Mouse (Mus musculus): Measurements from ENCODE around the gene Ascc3. TPM values are rescaled to one million over a fixed set of nuclear protein-coding genes. Genes with fewer than 3 reads are reported as not detected.
A peak's percentile ranks its signal among the peaks of the same experiment; 100 is the strongest.

The Ascc3 gene
- total and polyA plus RNA-seq, 3 experiments = 16.2 to 29.1 (median 26.0) TPM

GRCm38 (mm10) chr10:50657352-50657751 lies 64.9 kb downstream of the Ascc3 start:
- Histone ChIP-seq H3K4me3 (replicated peaks in 1 of 3; ENCODE audit: low read depth in 2 of 3, low read length in 2 of 3, poor library complexity in 1 of 3) (no peak overlapping the region), H3K79me2 (replicated peaks; ENCODE audit: control insufficient read depth, extremely low read depth, insufficient read depth, poor library complexity, severe bottlenecking) (no peaks in the 10 kb centered on the region), H3K4me1 (ENCODE audit: control insufficient read depth in 1 of 2, insufficient read depth in 2 of 2) (no peaks in the 10 kb centered on the region), H3K27ac (ENCODE audit: insufficient read depth, low read depth) (no peak overlapping the region), H3K4me2 (ENCODE audit: insufficient read depth, low read depth, poor library complexity, severe bottlenecking) (no peak overlapping the region), H3K27me3 (replicated peaks) (no peaks in the 10 kb centered on the region), H3K36me3 (replicated peaks in 1 of 2; ENCODE audit: control insufficient read depth in 1 of 2, insufficient read depth in 1 of 2, low read length in 1 of 2) (peaks cover 9 to 22% of the 10 kb centered on the region in 2 experiments), H3K9me3 (replicated peaks; ENCODE audit: low read length) (no peaks in the 10 kb centered on the region), H3K9ac (ENCODE audit: insufficient read depth, low read depth) (no peak overlapping the region)
- DNase-seq (ENCODE audit: extremely low read depth) = peak; percentile 17
- dilution Hi-C loops (cut with MboI; ENCODE audit: extremely low pct_ligation_motif_present, extremely low pct_unique_long_range_greater_than_20kb, low sequenced_read_pairs) (no loop called here), in situ Hi-C loops (cut with MboI; ENCODE audit: low pct_ligation_motif_present, low pct_unique_long_range_greater_than_20kb, low sequenced_read_pairs) (no loop called here)
- no peak for TF ChIP-seq NELFE (IDR thresholded peaks at IDR 0.05; ENCODE audit: low read depth, low read length)
- peak; percentile 28 for TF ChIP-seq RAD21 (IDR thresholded peaks at IDR 0.05; ENCODE audit: low read depth, low read length)
- TF ChIP-seq PAX5 (IDR thresholded peaks at IDR 0.05; ENCODE audit: low read length) = no peak
- no peak for TF ChIP-seq MAFK (IDR thresholded peaks at IDR 0.05; ENCODE audit: insufficient replicate concordance, low read length)
- peak in 1 of 2 experiments; percentile 34; a peak in 1 of 4 replicates for TF ChIP-seq CTCF (conservative IDR thresholded peaks at IDR 0.05 in 1 of 2, IDR thresholded peaks at IDR 0.05 in 1 of 2; ENCODE audit: low read depth in 2 of 2, low read length in 2 of 2)
- TF ChIP-seq KAT2A (IDR thresholded peaks at IDR 0.05; ENCODE audit: insufficient replicate concordance, low read length) = no peak

DNA sequence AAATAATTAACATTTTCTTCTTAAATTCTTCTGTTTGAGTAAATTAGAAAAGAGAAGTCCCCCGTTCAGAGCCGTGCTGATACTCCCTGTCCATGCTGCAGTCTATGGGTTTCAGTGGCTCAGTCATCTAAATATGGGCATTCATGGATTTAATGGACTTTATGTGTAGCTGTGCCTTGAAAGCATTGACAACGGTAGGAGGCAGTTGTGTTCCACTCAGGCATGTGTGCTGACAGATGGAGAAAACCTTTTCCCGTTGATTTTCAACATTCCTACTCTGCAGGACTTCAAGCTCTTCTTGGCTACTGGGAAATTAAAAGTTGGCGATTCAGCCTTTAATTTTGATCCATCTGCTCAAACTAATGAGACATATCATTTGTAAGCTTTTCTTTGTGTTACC lies 79.0 kb downstream of the Ascc3 start:
- no peak overlapping the region for H3K27ac ChIP-seq (ENCODE audit: insufficient read depth, low read depth)
- no peaks in the 10 kb centered on the region for H3K27me3 ChIP-seq (replicated peaks)
- peaks cover 0 to 6% of the 10 kb centered on the region in 2 experiments for H3K36me3 ChIP-seq (replicated peaks in 1 of 2; ENCODE audit: control insufficient read depth in 1 of 2, insufficient read depth in 1 of 2, low read length in 1 of 2)
- no peak overlapping the region for H3K4me2 ChIP-seq (ENCODE audit: insufficient read depth, low read depth, poor library complexity, severe bottlenecking)
- in situ Hi-C loops (cut with MboI; ENCODE audit: low pct_ligation_motif_present, low pct_unique_long_range_greater_than_20kb, low sequenced_read_pairs) = no loop called here
- H3K79me2 ChIP-seq (replicated peaks; ENCODE audit: control insufficient read depth, extremely low read depth, insufficient read depth, poor library complexity, severe bottlenecking) = no peaks in the 10 kb centered on the region
- H3K4me3 ChIP-seq (replicated peaks in 1 of 3; ENCODE audit: low read depth in 2 of 3, low read length in 2 of 3, poor library complexity in 1 of 3) = no peak overlapping the region
- no peak for DNase-seq (ENCODE audit: extremely low read depth)
- no peaks in the 10 kb centered on the region for H3K9me3 ChIP-seq (replicated peaks; ENCODE audit: low read length)
- dilution Hi-C loops (cut with MboI; ENCODE audit: extremely low pct_ligation_motif_present, extremely low pct_unique_long_range_greater_than_20kb, low sequenced_read_pairs) = no loop called here
- no peaks in the 10 kb centered on the region for H3K4me1 ChIP-seq (ENCODE audit: control insufficient read depth in 1 of 2, insufficient read depth in 2 of 2)
- no peak for TF ChIP-seq TCF12 (IDR thresholded peaks at IDR 0.05; ENCODE audit: low read depth, low read length)
- TF ChIP-seq CHD2 (IDR thresholded peaks at IDR 0.05; ENCODE audit: low read length) = no peak
- TF ChIP-seq MAX (IDR thresholded peaks at IDR 0.05; ENCODE audit: low read length) = no peak
- no peak for TF ChIP-seq NRF1 (IDR thresholded peaks at IDR 0.05; ENCODE audit: low read depth, low read length)
- H3K9ac ChIP-seq (ENCODE audit: insufficient read depth, low read depth) = no peak overlapping the region

GRCm38 (mm10) chr10:50690324-50690723 lies 97.9 kb downstream of the Ascc3 start:
- no peak for DNase-seq (ENCODE audit: extremely low read depth)
- no peak overlapping the region for H3K4me3 ChIP-seq (replicated peaks in 1 of 3; ENCODE audit: low read depth in 2 of 3, low read length in 2 of 3, poor library complexity in 1 of 3)
- no peaks in the 10 kb centered on the region for H3K9me3 ChIP-seq (replicated peaks; ENCODE audit: low read length)
- H3K4me1 ChIP-seq (ENCODE audit: control insufficient read depth in 1 of 2, insufficient read depth in 2 of 2) = peaks cover 0 to 5% of the 10 kb centered on the region in 2 experiments; a peak in 2 of 4 replicates
- H3K27me3 ChIP-seq (replicated peaks) = no peaks in the 10 kb centered on the region
- H3K79me2 ChIP-seq (replicated peaks; ENCODE audit: control insufficient read depth, extremely low read depth, insufficient read depth, poor library complexity, severe bottlenecking) = 0 out of 2 replicates have a peak, but pooled peaks cover under 1% of the 10 kb centered on the region
- no peak overlapping the region for H3K9ac ChIP-seq (ENCODE audit: insufficient read depth, low read depth)
- dilution Hi-C loops (cut with MboI; ENCODE audit: extremely low pct_ligation_motif_present, extremely low pct_unique_long_range_greater_than_20kb, low sequenced_read_pairs) = no loop called here
- no peak overlapping the region for H3K27ac ChIP-seq (ENCODE audit: insufficient read depth, low read depth)
- in situ Hi-C loops (cut with MboI; ENCODE audit: low pct_ligation_motif_present, low pct_unique_long_range_greater_than_20kb, low sequenced_read_pairs) = no loop called here
- no peak overlapping the region for H3K4me2 ChIP-seq (ENCODE audit: insufficient read depth, low read depth, poor library complexity, severe bottlenecking)
- peaks cover 0 to 14% of the 10 kb centered on the region in 2 experiments for H3K36me3 ChIP-seq (replicated peaks in 1 of 2; ENCODE audit: control insufficient read depth in 1 of 2, insufficient read depth in 1 of 2, low read length in 1 of 2)
- no peak for TF ChIP-seq ZMIZ1 (IDR thresholded peaks at IDR 0.05; ENCODE audit: low read depth, low read length)
- no peak for TF ChIP-seq RAD21 (IDR thresholded peaks at IDR 0.05; ENCODE audit: low read depth, low read length)
- TF ChIP-seq MAX (IDR thresholded peaks at IDR 0.05; ENCODE audit: low read length) = no peak
- no peak for TF ChIP-seq CTCF (conservative IDR thresholded peaks at IDR 0.05 in 1 of 2, IDR thresholded peaks at IDR 0.05 in 1 of 2; ENCODE audit: low read depth in 2 of 2, low read length in 2 of 2)

Data from CH12.LX (cell line).